Mouse (Mus musculus) stomach, embryonic 15.5 days (tissue): ENCODE measurements around the gene Myct1. TPM values are rescaled to one million over a fixed set of nuclear protein-coding genes. Genes with fewer than 3 reads are reported as not detected.

ENCODE experiments used
- ATAC-seq: fragments of 200-750 bp; cut with Nextera tagmentation; 2 replicates; pipeline ENCODE4 v1.8.0; 2017; ENCODE audit warnings: low read depth, moderate number of reproducible peaks, moderate TSS enrichment; ENCODE audit not compliant: insufficient read depth, low FRiP score
- H3K27ac ChIP-seq: fragments of 300-500 bp; sonication (generic); 2 replicates; pipeline ENCODE4 v1.5.1; 2015; ENCODE audit warnings: mild to moderate bottlenecking, inconsistent platforms
- H3K27me3 ChIP-seq: fragments of 300-500 bp; sonication (generic); replicated peaks from 2 replicates; pipeline ENCODE4 v1.6.1; 2015; ENCODE audit warnings: inconsistent platforms
- H3K36me3 ChIP-seq: fragments of 300-500 bp; sonication (generic); 2 replicates; pipeline ENCODE4 v1.6.1; 2015; ENCODE audit warnings: inconsistent platforms
- H3K4me1 ChIP-seq: fragments of 300-500 bp; sonication (generic); 2 replicates; pipeline ENCODE4 v1.6.1; 2015; ENCODE audit warnings: inconsistent platforms
- H3K4me2 ChIP-seq: fragments of 300-500 bp; sonication (generic); 2 replicates; pipeline ENCODE4 v1.6.1; 2015; ENCODE audit warnings: mild to moderate bottlenecking, inconsistent platforms
- H3K4me3 ChIP-seq: fragments of 300-500 bp; sonication (generic); replicated peaks from 2 replicates; pipeline ENCODE4 v1.5.1; 2015; ENCODE audit warnings: inconsistent platforms
- H3K9ac ChIP-seq: fragments of 300-500 bp; sonication (generic); 2 replicates; pipeline ENCODE4 v1.6.1; 2015; ENCODE audit warnings: inconsistent platforms
- H3K9me3 ChIP-seq: fragments of 300-500 bp; sonication (generic); 2 replicates; pipeline ENCODE4 v1.6.1; 2016; ENCODE audit warnings: inconsistent platforms
- WGBS: fragments of 180-500 bp; shearing (Covaris S2); methylation state at CpG from one replicate; pipeline ENCODE4 v1.1.7; 2015; 5-methylcytosine and 5-hydroxymethylcytosine counted together
- polyA plus RNA-seq: library from polyadenylated mRNA; unstranded; fragments of >200 nt; fragmentation: Nextera tagmentation; extraction: Ambion mirVana; gene quantifications from 2 replicates; pipeline ENCODE4 v1.2.1, GENCODE M21; 2015

Myct1 gene
- 4.4 and 4.7 TPM in 2 replicates for polyA plus RNA-seq

GRCm38 (mm10) chr10:5593464-5593863 is at the start of gene Myct1:
Gene Myct1 (plus strand): TSS chr10:5593775.
- H3K4me3 ChIP-seq: no peak within 1 kb of the TSS
- H3K27me3 ChIP-seq: no peaks in the 10 kb centered on the region
- no peak within 1 kb of the TSS for H3K9ac ChIP-seq
- no peaks in the 10 kb centered on the region for H3K36me3 ChIP-seq
- WGBS: 7% methylated on average over 5 of the region's 5 CpGs
- H3K4me1 ChIP-seq: no peaks in the 10 kb centered on the region
- H3K9me3 ChIP-seq: no peaks in the 10 kb centered on the region
- H3K4me2 ChIP-seq: no peak within 1 kb of the TSS
- H3K27ac ChIP-seq: no peak within 1 kb of the TSS
- no peak for ATAC-seq

- H3K9ac ChIP-seq: no peak overlapping the region
- WGBS: 90% methylated on average over 5 of the region's 5 CpGs
- no peak overlapping the region for H3K4me2 ChIP-seq
- H3K27me3 ChIP-seq: no peaks in the 10 kb centered on the region
- H3K4me3 ChIP-seq: no peak overlapping the region
- peaks cover 11% of the 10 kb centered on the region; the same call in 1 of the 2 replicates for H3K4me1 ChIP-seq
- no peak overlapping the region for H3K27ac ChIP-seq
- no peak for ATAC-seq
- H3K9me3 ChIP-seq: no peaks in the 10 kb centered on the region
- H3K36me3 ChIP-seq: no peaks in the 10 kb centered on the region
These were observed 47.1 kb upstream of the Myct1 start for GRCm38 (mm10) chr10:5546428-5546827.

GRCm38 (mm10) chr10:5547769-5548168 is 45.8 kb upstream of the Myct1 start:
- no peak overlapping the region for H3K9ac ChIP-seq
- WGBS: 83% methylated on average over 9 of the region's 9 CpGs
- H3K9me3 ChIP-seq: no peaks in the 10 kb centered on the region
- H3K36me3 ChIP-seq: no peaks in the 10 kb centered on the region
- H3K27me3 ChIP-seq: no peaks in the 10 kb centered on the region
- no peak overlapping the region for H3K4me2 ChIP-seq
- ATAC-seq: no peak
- H3K4me3 ChIP-seq: no peak overlapping the region
- no peak overlapping the region for H3K27ac ChIP-seq
- H3K4me1 ChIP-seq: peaks cover 11% of the 10 kb centered on the region; the same call in 1 of the 2 replicates

GRCm38 (mm10) chr10:5548651-5549050 is 44.9 kb upstream of the Myct1 start:
- Histone ChIP-seq H3K27me3 (no peaks in the 10 kb centered on the region), H3K4me3 (no peak overlapping the region), H3K4me1 (peaks cover 11% of the 10 kb centered on the region; the same call in 1 of the 2 replicates), H3K4me2 (no peak overlapping the region), H3K9ac (no peak overlapping the region), H3K9me3 (no peaks in the 10 kb centered on the region), H3K27ac (no peak overlapping the region), H3K36me3 (no peaks in the 10 kb centered on the region)
- 80% methylated on average over 2 of the region's 2 CpGs for WGBS
- ATAC-seq: no peak

GRCm38 (mm10) chr10:5549871-5550167 is 43.8 kb upstream of the Myct1 start:
- peak overlapping the region; percentile 93 for H3K4me2 ChIP-seq
- H3K4me1 ChIP-seq: peaks cover 11% of the 10 kb centered on the region; the same call in 1 of the 2 replicates
- H3K4me3 ChIP-seq: peak overlapping the region; percentile 47
- ATAC-seq: no peak
- WGBS: 15% methylated on average over 6 of the region's 6 CpGs
- no peak overlapping the region for H3K9ac ChIP-seq
- no peaks in the 10 kb centered on the region for H3K9me3 ChIP-seq
- no peaks in the 10 kb centered on the region for H3K27me3 ChIP-seq
- no peak overlapping the region for H3K27ac ChIP-seq
- H3K36me3 ChIP-seq: no peaks in the 10 kb centered on the region

- Histone ChIP-seq H3K36me3 (no peaks in the 10 kb centered on the region), H3K4me3 (peak overlapping the region; percentile 47), H3K27ac (no peak overlapping the region), H3K9ac (peak overlapping the region; percentile 19; the same call in 1 of the 2 replicates), H3K4me1 (peaks cover 11% of the 10 kb centered on the region; the same call in 1 of the 2 replicates), H3K4me2 (peak overlapping the region; percentile 93), H3K27me3 (no peaks in the 10 kb centered on the region), H3K9me3 (no peaks in the 10 kb centered on the region)
- 1% methylated on average over 43 of the region's 44 CpGs for WGBS
- peak; percentile 73; the same call in 1 of the 2 replicates for ATAC-seq
These were observed 43.2 kb upstream of the Myct1 start for GRCm38 (mm10) chr10:5550168-5551021.

- Histone ChIP-seq H3K9ac (peak within 1 kb of the TSS; percentile 19; the same call in 1 of the 2 replicates), H3K27me3 (no peaks in the 10 kb centered on the region)
- WGBS: 76% methylated on average over 5 of the region's 5 CpGs
These were observed 42.2 kb upstream of the Myct1 start, which contains the start of gene Syne1 for GRCm38 (mm10) chr10:5551382-5551781. Gene Syne1 (minus strand): TSS chr10:5551482.

GRCm38 (mm10) chr10:5554941-5555340 is 38.6 kb upstream of the Myct1 start:
- Histone ChIP-seq H3K9ac (no peak overlapping the region), H3K36me3 (no peaks in the 10 kb centered on the region), H3K27me3 (no peaks in the 10 kb centered on the region), H3K9me3 (no peaks in the 10 kb centered on the region), H3K27ac (no peak overlapping the region), H3K4me2 (no peak overlapping the region), H3K4me3 (no peak overlapping the region), H3K4me1 (peaks cover 10% of the 10 kb centered on the region; the same call in 1 of the 2 replicates)
- 18% methylated on average over 5 of the region's 5 CpGs for WGBS
- ATAC-seq: no peak

More at GRCm38 (mm10) chr10:5551382-5551781, 42.2 kb upstream of the Myct1 start, which contains the start of gene Syne1:
- H3K27ac ChIP-seq: no peak within 1 kb of the TSS
- no peaks in the 10 kb centered on the region for H3K36me3 ChIP-seq
- H3K4me3 ChIP-seq: peak within 1 kb of the TSS; percentile 47
- no peaks in the 10 kb centered on the region for H3K9me3 ChIP-seq
- H3K4me2 ChIP-seq: peak within 1 kb of the TSS; percentile 93
- peaks cover 11% of the 10 kb centered on the region; the same call in 1 of the 2 replicates for H3K4me1 ChIP-seq
- no peak for ATAC-seq

- no peak overlapping the region for H3K27ac ChIP-seq
- ATAC-seq: no peak
- no peak overlapping the region for H3K4me3 ChIP-seq
- no peaks in the 10 kb centered on the region for H3K36me3 ChIP-seq
- H3K27me3 ChIP-seq: no peaks in the 10 kb centered on the region
- no peak overlapping the region for H3K9ac ChIP-seq
- no peaks in the 10 kb centered on the region for H3K4me1 ChIP-seq
- no peak overlapping the region for H3K4me2 ChIP-seq
- no peaks in the 10 kb centered on the region for H3K9me3 ChIP-seq
These were observed 34.8 kb upstream of the Myct1 start for GRCm38 (mm10) chr10:5558808-5559207.

GRCm38 (mm10) chr10:5560526-5560925 is 33.0 kb upstream of the Myct1 start:
- ATAC-seq: no peak
- H3K27me3 ChIP-seq: no peaks in the 10 kb centered on the region
- no peak overlapping the region for H3K9ac ChIP-seq
- H3K36me3 ChIP-seq: no peaks in the 10 kb centered on the region
- H3K4me1 ChIP-seq: no peaks in the 10 kb centered on the region
- 76% methylated on average over 4 of the region's 4 CpGs for WGBS
- no peak overlapping the region for H3K4me3 ChIP-seq
- no peak overlapping the region for H3K27ac ChIP-seq
- no peaks in the 10 kb centered on the region for H3K9me3 ChIP-seq
- no peak overlapping the region for H3K4me2 ChIP-seq

- H3K27me3 ChIP-seq: no peaks in the 10 kb centered on the region
- H3K9me3 ChIP-seq: no peaks in the 10 kb centered on the region
- whole genome bisulfite sequencing: 80% methylated on average over 4 of the region's 4 CpGs
- no peak overlapping the region for H3K4me3 ChIP-seq
- no peak overlapping the region for H3K27ac ChIP-seq
- no peaks in the 10 kb centered on the region for H3K4me1 ChIP-seq
- no peak overlapping the region for H3K9ac ChIP-seq
- ATAC-seq: no peak
- no peaks in the 10 kb centered on the region for H3K36me3 ChIP-seq
- no peak overlapping the region for H3K4me2 ChIP-seq
These were observed 31.9 kb upstream of the Myct1 start for GRCm38 (mm10) chr10:5561706-5562105.

GRCm38 (mm10) chr10:5568991-5569390 is 24.6 kb upstream of the Myct1 start:
- no peak overlapping the region for H3K27ac ChIP-seq
- H3K9me3 ChIP-seq: no peaks in the 10 kb centered on the region
- H3K9ac ChIP-seq: no peak overlapping the region
- no peaks in the 10 kb centered on the region for H3K27me3 ChIP-seq
- H3K36me3 ChIP-seq: no peaks in the 10 kb centered on the region
- H3K4me2 ChIP-seq: no peak overlapping the region
- no peak overlapping the region for H3K4me3 ChIP-seq
- WGBS: 86% methylated on average over 4 of the region's 4 CpGs
- no peak for ATAC-seq
- no peaks in the 10 kb centered on the region for H3K4me1 ChIP-seq
